Mouse (Mus musculus) hindbrain, embryonic 13.5 days (tissue): ENCODE measurements around the gene Rgmb. TPM values are rescaled to one million over a fixed set of nuclear protein-coding genes. Genes with fewer than 3 reads are reported as not detected.

Source experiments
- ATAC-seq: fragments of 200-750 bp; cut with Nextera tagmentation; 2 replicates; pipeline ENCODE4 v1.8.0; 2017; ENCODE audit warnings: moderate TSS enrichment; ENCODE audit not compliant: low FRiP score
- H3K27ac ChIP-seq: fragments of 300-500 bp; sonication (generic); 2 replicates; pipeline ENCODE4 v1.5.1; 2015; ENCODE audit warnings: inconsistent platforms, mild to moderate bottlenecking, moderate library complexity
- H3K27me3 ChIP-seq: fragments of 300-500 bp; sonication (generic); 2 replicates; pipeline ENCODE4 v1.6.1; 2015; ENCODE audit warnings: mild to moderate bottlenecking, inconsistent platforms
- H3K36me3 ChIP-seq: fragments of 300-500 bp; sonication (generic); 2 replicates; pipeline ENCODE4 v1.6.1; 2015; ENCODE audit warnings: mild to moderate bottlenecking, inconsistent platforms
- H3K4me1 ChIP-seq: fragments of 300-500 bp; sonication (generic); replicated peaks from 2 replicates; pipeline ENCODE4 v1.6.1; 2015; ENCODE audit warnings: inconsistent platforms
- H3K4me2 ChIP-seq: fragments of 300-500 bp; sonication (generic); 2 replicates; pipeline ENCODE4 v1.6.1; 2015; ENCODE audit warnings: inconsistent platforms, mild to moderate bottlenecking, moderate library complexity
- H3K4me3 ChIP-seq: fragments of 300-500 bp; sonication (generic); 2 replicates; pipeline ENCODE4 v1.5.1; 2015; ENCODE audit warnings: mild to moderate bottlenecking, inconsistent platforms
- H3K9ac ChIP-seq: fragments of 300-500 bp; sonication (generic); 2 replicates; pipeline ENCODE4 v1.6.1; 2015; ENCODE audit warnings: mild to moderate bottlenecking, inconsistent platforms
- H3K9me3 ChIP-seq: fragments of 300-500 bp; sonication (generic); 2 replicates; pipeline ENCODE4 v1.6.1; 2016; ENCODE audit warnings: inconsistent platforms
- WGBS: fragments of 180-500 bp; shearing (Covaris S2); methylation state at CpG from one replicate; pipeline ENCODE4 v1.1.7; 2015; 5-methylcytosine and 5-hydroxymethylcytosine counted together
- polyA plus RNA-seq: library from polyadenylated mRNA; unstranded; fragments of >200 nt; fragmentation: Nextera tagmentation; extraction: Ambion mirVana; gene quantifications from 2 replicates; pipeline ENCODE4 v1.2.1, GENCODE M21; 2015

Rgmb gene
- polyA plus RNA-seq, 1 experiment from 2014 or later = 97.1 TPM

GRCm38 (mm10) chr17:15828131-15828917 lies 2.5 kb downstream of the Rgmb start:
- H3K4me2 ChIP-seq = peak overlapping the region; percentile 84
- no peak for ATAC-seq
- H3K4me1 ChIP-seq = peaks cover 29% of the 10 kb centered on the region
- 41% methylated on average over 8 of the region's 8 CpGs for WGBS
- peak overlapping the region; percentile 93 for H3K9ac ChIP-seq
- no peaks in the 10 kb centered on the region for H3K36me3 ChIP-seq
- peak overlapping the region; percentile 98 for H3K4me3 ChIP-seq
- H3K27me3 ChIP-seq = no peaks in the 10 kb centered on the region
- H3K27ac ChIP-seq = peak overlapping the region; percentile 98
- H3K9me3 ChIP-seq = no peaks in the 10 kb centered on the region

- ATAC-seq = peak; percentile 38
- no peaks in the 10 kb centered on the region for H3K36me3 ChIP-seq
- H3K4me2 ChIP-seq = peak overlapping the region; percentile 84
- peaks cover 40% of the 10 kb centered on the region for H3K4me1 ChIP-seq
- peak overlapping the region; percentile 98 for H3K4me3 ChIP-seq
- under 1% methylated on average over 18 of the region's 18 CpGs for WGBS
- H3K27me3 ChIP-seq = no peaks in the 10 kb centered on the region
- no peaks in the 10 kb centered on the region for H3K9me3 ChIP-seq
- H3K27ac ChIP-seq = peak overlapping the region; percentile 98
- peak overlapping the region; percentile 99 for H3K9ac ChIP-seq
Observed at GRCm38 (mm10) chr17:15826928-15827327, 3.9 kb downstream of the Rgmb start.

GRCm38 (mm10) chr17:15826444-15826909 lies 4.4 kb downstream of the Rgmb start:
- Histone ChIP-seq H3K27ac (peak overlapping the region; percentile 98), H3K9me3 (no peaks in the 10 kb centered on the region), H3K4me3 (peak overlapping the region; percentile 98), H3K4me2 (peak overlapping the region; percentile 84), H3K27me3 (no peaks in the 10 kb centered on the region), H3K36me3 (no peaks in the 10 kb centered on the region), H3K9ac (peak overlapping the region; percentile 99), H3K4me1 (peaks cover 43% of the 10 kb centered on the region)
- under 1% methylated on average over 34 of the region's 34 CpGs for WGBS
- ATAC-seq = peak; percentile 95

- peak; percentile 62 for ATAC-seq
- H3K36me3 ChIP-seq = peaks cover 3% of the 10 kb centered on the region
- 1% methylated on average over 92 of the region's 102 CpGs for WGBS
- no peaks in the 10 kb centered on the region for H3K27me3 ChIP-seq
- peak overlapping the region; percentile 84 for H3K4me2 ChIP-seq
- peak overlapping the region; percentile 99 for H3K9ac ChIP-seq
- H3K27ac ChIP-seq = peak overlapping the region; percentile 98
- peaks cover 49% of the 10 kb centered on the region for H3K4me1 ChIP-seq
- H3K9me3 ChIP-seq = no peaks in the 10 kb centered on the region
- H3K4me3 ChIP-seq = peak overlapping the region; percentile 98
Observed at GRCm38 (mm10) chr17:15825481-15826396, 5.1 kb downstream of the Rgmb start.

- no peaks in the 10 kb centered on the region for H3K9me3 ChIP-seq
- H3K27ac ChIP-seq = peak overlapping the region; percentile 98
- H3K4me1 ChIP-seq = peaks cover 58% of the 10 kb centered on the region
- H3K36me3 ChIP-seq = peaks cover 10% of the 10 kb centered on the region
- peak overlapping the region; percentile 98 for H3K4me3 ChIP-seq
- 18% methylated on average over 3 of the region's 3 CpGs for WGBS
- no peak for ATAC-seq
- peak overlapping the region; percentile 99 for H3K9ac ChIP-seq
- no peaks in the 10 kb centered on the region for H3K27me3 ChIP-seq
- peak overlapping the region; percentile 84 for H3K4me2 ChIP-seq
Observed at GRCm38 (mm10) chr17:15824854-15825253, 6.0 kb downstream of the Rgmb start.

- no peaks in the 10 kb centered on the region for H3K9me3 ChIP-seq
- peaks cover 13% of the 10 kb centered on the region for H3K36me3 ChIP-seq
- H3K27me3 ChIP-seq = no peaks in the 10 kb centered on the region
- no peak for ATAC-seq
- H3K27ac ChIP-seq = peak overlapping the region; percentile 98
- H3K4me3 ChIP-seq = peak overlapping the region; percentile 98
- WGBS = 26% methylated on average over 11 of the region's 11 CpGs
- H3K4me2 ChIP-seq = peak overlapping the region; percentile 84
- H3K9ac ChIP-seq = peak overlapping the region; percentile 99
- peaks cover 63% of the 10 kb centered on the region for H3K4me1 ChIP-seq
Observed at GRCm38 (mm10) chr17:15824337-15824736, 6.5 kb downstream of the Rgmb start.

- Histone ChIP-seq H3K4me3 (peak overlapping the region; percentile 98), H3K36me3 (peaks cover 17% of the 10 kb centered on the region), H3K27me3 (no peaks in the 10 kb centered on the region), H3K9me3 (no peaks in the 10 kb centered on the region), H3K4me2 (peak overlapping the region; percentile 84), H3K9ac (peak overlapping the region; percentile 99), H3K27ac (peak overlapping the region; percentile 98), H3K4me1 (peaks cover 68% of the 10 kb centered on the region)
- 22% methylated on average over 3 of the region's 3 CpGs for WGBS
- no peak for ATAC-seq
Observed at GRCm38 (mm10) chr17:15823838-15824237, 7.0 kb downstream of the Rgmb start.

- Histone ChIP-seq H3K4me2 (peak overlapping the region; percentile 84), H3K4me1 (peaks cover 70% of the 10 kb centered on the region), H3K9me3 (no peaks in the 10 kb centered on the region), H3K9ac (peak overlapping the region; percentile 99), H3K27ac (peak overlapping the region; percentile 98; the same call in 1 of the 2 replicates), H3K36me3 (peaks cover 17% of the 10 kb centered on the region), H3K4me3 (peak overlapping the region; percentile 98), H3K27me3 (no peaks in the 10 kb centered on the region)
- ATAC-seq = no peak
- 14% methylated on average over 5 of the region's 5 CpGs for WGBS
Observed at GRCm38 (mm10) chr17:15823215-15823614, 7.6 kb downstream of the Rgmb start.

GRCm38 (mm10) chr17:15822376-15822775 lies 8.5 kb downstream of the Rgmb start:
- Histone ChIP-seq H3K36me3 (peaks cover 24% of the 10 kb centered on the region), H3K4me3 (peak overlapping the region; percentile 98), H3K27ac (no peak overlapping the region), H3K9me3 (no peaks in the 10 kb centered on the region), H3K4me1 (peaks cover 70% of the 10 kb centered on the region), H3K9ac (0 out of 2 replicates have a peak overlapping the region, but pooled peaks have one; percentile 0), H3K4me2 (peak overlapping the region; percentile 84), H3K27me3 (no peaks in the 10 kb centered on the region)
- WGBS = 79% methylated on average over 7 of the region's 7 CpGs
- ATAC-seq = no peak

GRCm38 (mm10) chr17:15821706-15822105 lies 9.1 kb downstream of the Rgmb start:
- peaks cover 71% of the 10 kb centered on the region for H3K4me1 ChIP-seq
- H3K27me3 ChIP-seq = no peaks in the 10 kb centered on the region
- H3K36me3 ChIP-seq = peaks cover 31% of the 10 kb centered on the region
- H3K27ac ChIP-seq = no peak overlapping the region
- no peak for ATAC-seq
- 89% methylated on average over 4 of the region's 4 CpGs for WGBS
- peak overlapping the region; percentile 35 for H3K4me2 ChIP-seq
- H3K9ac ChIP-seq = no peak overlapping the region
- no peaks in the 10 kb centered on the region for H3K9me3 ChIP-seq
- H3K4me3 ChIP-seq = no peak overlapping the region

- 85% methylated on average over 10 of the region's 10 CpGs for WGBS
- peaks cover 32% of the 10 kb centered on the region for H3K36me3 ChIP-seq
- H3K4me2 ChIP-seq = peak overlapping the region; percentile 35
- no peak overlapping the region for H3K9ac ChIP-seq
- H3K4me1 ChIP-seq = peaks cover 73% of the 10 kb centered on the region
- H3K27ac ChIP-seq = no peak overlapping the region
- no peak for ATAC-seq
- no peaks in the 10 kb centered on the region for H3K27me3 ChIP-seq
- peak overlapping the region; percentile 5; the same call in 1 of the 2 replicates for H3K4me3 ChIP-seq
- no peaks in the 10 kb centered on the region for H3K9me3 ChIP-seq
Observed at GRCm38 (mm10) chr17:15820761-15821160, 10.1 kb downstream of the Rgmb start.

- 50% methylated on average over 6 of the region's 6 CpGs for WGBS
- ATAC-seq = no peak
- peaks cover 79% of the 10 kb centered on the region for H3K4me1 ChIP-seq
Observed at GRCm38 (mm10) chr17:15820146-15820545, 10.7 kb downstream of the Rgmb start.

More at GRCm38 (mm10) chr17:15820146-15820545, 10.7 kb downstream of the Rgmb start:
- H3K4me3 ChIP-seq = 0 out of 2 replicates have a peak overlapping the region, but pooled peaks have one; percentile 5
- H3K27me3 ChIP-seq = no peaks in the 10 kb centered on the region
- peaks cover 34% of the 10 kb centered on the region for H3K36me3 ChIP-seq
- H3K4me2 ChIP-seq = peak overlapping the region; percentile 35
- no peaks in the 10 kb centered on the region for H3K9me3 ChIP-seq
- H3K9ac ChIP-seq = no peak overlapping the region
- no peak overlapping the region for H3K27ac ChIP-seq
